Mouse (Mus musculus): ENCODE data around the gene Gm13040. TPM values are rescaled to one million over a fixed set of nuclear protein-coding genes. Genes with fewer than 3 reads are reported as not detected.
"Not testable (repeated sequence)": the region's sequence is repeated elsewhere in the genome, so short reads cannot be mapped to it uniquely, and the experiment has no call there.

Gm13040 gene
- not detected in 2 replicates for polyA plus RNA-seq (2011; ENCODE audit: insufficient read length, low read depth, missing spikeins)

DNA sequence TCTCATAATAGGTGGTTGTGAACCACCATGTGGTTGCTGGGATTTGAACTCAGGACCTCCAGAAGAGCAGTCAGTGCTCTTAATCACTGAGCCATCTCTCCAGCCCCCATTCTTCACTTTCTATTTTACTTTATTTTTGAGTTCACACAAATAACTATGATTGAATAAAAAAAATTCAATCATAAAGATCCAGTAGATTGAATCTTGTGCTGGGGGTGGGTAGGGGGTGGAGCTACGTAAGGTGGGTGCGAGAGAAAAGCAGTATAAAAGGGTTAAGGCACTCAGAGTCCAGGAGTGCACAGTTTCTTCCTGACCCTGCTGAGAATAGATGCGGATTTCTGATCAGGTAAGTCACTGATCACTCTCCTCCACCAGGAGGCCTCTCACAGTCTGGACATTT is at the start of gene Gm13040:
TSS of gene Gm13040 (plus strand) at position 301 of the 400 bp plus-strand sequence.
- not testable (repeated sequence) for H3K27ac ChIP-seq (ENCODE audit: insufficient read depth, low read length); H3K4me3 ChIP-seq (ENCODE audit: insufficient read depth, low read length); H3K4me1 ChIP-seq (ENCODE audit: control insufficient read depth, insufficient read depth, low read length)

DNA sequence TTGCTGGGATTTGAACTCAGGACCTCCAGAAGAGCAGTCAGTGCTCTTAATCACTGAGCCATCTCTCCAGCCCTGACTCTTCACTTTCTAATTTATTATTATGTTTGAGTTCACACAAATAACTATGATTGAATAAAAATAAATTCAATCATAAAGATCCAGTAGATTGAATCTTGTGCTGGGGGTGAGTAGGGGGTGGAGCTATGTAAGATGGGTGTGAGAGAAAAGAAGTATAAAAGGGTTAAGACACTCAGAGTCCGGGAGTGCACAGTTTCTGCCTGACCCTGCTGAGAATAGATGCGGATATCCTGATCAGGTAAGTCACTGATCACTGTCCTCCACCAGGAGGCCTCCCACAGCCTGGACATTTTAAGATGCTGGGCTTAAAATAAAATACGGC is 24.7 kb upstream of the Gm13040 start, which contains the start of gene Gm13043:
TSS of gene Gm13043 (plus strand) at position 301 of the 400 bp plus-strand sequence.
- Histone ChIP-seq H3K4me1 (ENCODE audit: control insufficient read depth, insufficient read depth, low read length) (no peaks in the 10 kb centered on the region), H3K4me3 (ENCODE audit: insufficient read depth, low read length) (no peak within 1 kb of the TSS), H3K27ac (ENCODE audit: insufficient read depth, low read length) (no peak within 1 kb of the TSS)
- TF ChIP-seq POLR2A (IDR thresholded peaks at IDR 0.05; ENCODE audit: low read depth, low read length) (no peak), CTCF (IDR thresholded peaks at IDR 0.05; ENCODE audit: borderline replicate concordance, insufficient read depth, low read length) (no peak)

DNA sequence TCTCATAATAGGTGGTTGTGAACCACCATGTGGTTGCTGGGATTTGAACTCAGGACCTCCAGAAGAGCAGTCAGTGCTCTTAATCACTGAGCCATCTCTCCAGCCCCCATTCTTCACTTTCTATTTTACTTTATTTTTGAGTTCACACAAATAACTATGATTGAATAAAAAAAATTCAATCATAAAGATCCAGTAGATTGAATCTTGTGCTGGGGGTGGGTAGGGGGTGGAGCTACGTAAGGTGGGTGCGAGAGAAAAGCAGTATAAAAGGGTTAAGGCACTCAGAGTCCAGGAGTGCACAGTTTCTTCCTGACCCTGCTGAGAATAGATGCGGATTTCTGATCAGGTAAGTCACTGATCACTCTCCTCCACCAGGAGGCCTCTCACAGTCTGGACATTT is 15.6 kb downstream of the Gm13040 start, which contains the start of the genes BC080695 and Gm13057:
TSS of gene BC080695 (plus strand) at position 301 of the 400 bp plus-strand sequence.
TSS of gene Gm13057 (plus strand) at position 310 of the 400 bp plus-strand sequence.
- H3K4me1 ChIP-seq (ENCODE audit: control insufficient read depth, insufficient read depth, low read length); H3K27ac ChIP-seq (ENCODE audit: insufficient read depth, low read length); H3K4me3 ChIP-seq (ENCODE audit: insufficient read depth, low read length): not testable (repeated sequence)

Other genes starting within 250 kb of the Gm13040 start
- 163 and 184 TPM in 2 replicates for gene Pdpn, start 236.4 kb upstream of the Gm13040 start, polyA plus RNA-seq (2011; ENCODE audit: insufficient read length, low read depth, missing spikeins)
- not detected in 2 replicates for gene Lrrc38, start 186.2 kb upstream of the Gm13040 start, polyA plus RNA-seq (2011; ENCODE audit: insufficient read length, low read depth, missing spikeins)
- not detected in 2 replicates for gene Pramel1, start 141.5 kb upstream of the Gm13040 start, polyA plus RNA-seq (2011; ENCODE audit: insufficient read length, low read depth, missing spikeins)
- gene Pramef8, start 123.5 kb upstream of the Gm13040 start, polyA plus RNA-seq (2011; ENCODE audit: insufficient read length, low read depth, missing spikeins): 22.9 and 25.8 TPM in 2 replicates
- gene Oog4, start 85.6 kb upstream of the Gm13040 start, polyA plus RNA-seq (2011; ENCODE audit: insufficient read length, low read depth, missing spikeins): not detected in 2 replicates
- not detected in 2 replicates for gene Gm13043, start 24.6 kb upstream of the Gm13040 start, polyA plus RNA-seq (2011; ENCODE audit: insufficient read length, low read depth, missing spikeins)
- gene BC080695, start 15.7 kb downstream of the Gm13040 start, polyA plus RNA-seq (2011; ENCODE audit: insufficient read length, low read depth, missing spikeins): not detected in 2 replicates
- gene Gm13057, start 15.8 kb downstream of the Gm13040 start, polyA plus RNA-seq (2011; ENCODE audit: insufficient read length, low read depth, missing spikeins): not detected in 2 replicates
- gene Gm13083, start 79.0 kb downstream of the Gm13040 start, polyA plus RNA-seq (2011; ENCODE audit: insufficient read length, low read depth, missing spikeins): not detected in 2 replicates
- not detected in 2 replicates for gene Gm13088, start 121.3 kb downstream of the Gm13040 start, polyA plus RNA-seq (2011; ENCODE audit: insufficient read length, low read depth, missing spikeins)
- gene Gm13089, start 166.8 kb downstream of the Gm13040 start, polyA plus RNA-seq (2011; ENCODE audit: insufficient read length, low read depth, missing spikeins): not detected in 2 replicates
- not detected in 2 replicates for gene Gm13078, start 183.5 kb downstream of the Gm13040 start, polyA plus RNA-seq (2011; ENCODE audit: insufficient read length, low read depth, missing spikeins)